Mouse (Mus musculus) hindbrain, embryonic 10.5 days (tissue): ENCODE results near the gene Gm10696. TPM values are rescaled to one million over a fixed set of nuclear protein-coding genes. Genes with fewer than 3 reads are reported as not detected.
"Not testable (repeated sequence)": the region's sequence is repeated elsewhere in the genome, so short reads cannot be mapped to it uniquely, and the experiment has no call there.

Source experiments
- DNase-seq: peaks from one replicate; pipeline ENCODE4 v3.0.0-alpha.2; 2017; ENCODE audit warnings: low spot score
- H3K27ac ChIP-seq: fragments of 300-500 bp; sonication (generic); 2 replicates; pipeline ENCODE4 v1.5.1; 2016; ENCODE audit warnings: mild to moderate bottlenecking, moderate library complexity
- H3K27me3 ChIP-seq: fragments of 300-500 bp; sonication (generic); 2 replicates; pipeline ENCODE4 v1.6.1; 2016; ENCODE audit warnings: mild to moderate bottlenecking; ENCODE audit not compliant: poor library complexity, insufficient read depth, severe bottlenecking
- H3K36me3 ChIP-seq: fragments of 300-500 bp; sonication (generic); 2 replicates; pipeline ENCODE4 v1.6.1; 2016; ENCODE audit warnings: mild to moderate bottlenecking, moderate library complexity
- H3K4me1 ChIP-seq: fragments of 300-500 bp; sonication (generic); replicated peaks from 2 replicates; pipeline ENCODE4 v1.6.1; 2016; ENCODE audit warnings: mild to moderate bottlenecking
- H3K4me3 ChIP-seq: fragments of 300-500 bp; sonication (generic); 2 replicates; pipeline ENCODE4 v1.5.1; 2016; ENCODE audit warnings: mild to moderate bottlenecking, moderate library complexity
- H3K9me3 ChIP-seq: fragments of 300-500 bp; sonication (generic); 2 replicates; pipeline ENCODE4 v1.6.1; 2016; ENCODE audit warnings: mild to moderate bottlenecking, moderate library complexity
- WGBS: fragments of 180-500 bp; shearing (Covaris S2); methylation state at CpG from one replicate; pipeline ENCODE4 v1.1.7; 2016; 5-methylcytosine and 5-hydroxymethylcytosine counted together
- polyA plus RNA-seq: library from polyadenylated mRNA; unstranded; fragments of >200 nt; fragmentation: Nextera tagmentation; extraction: Ambion mirVana; gene quantifications from 2 replicates; pipeline ENCODE4 v1.2.1, GENCODE M21; 2016

Gm10696 gene
- not detected in 2 replicates for polyA plus RNA-seq

GRCm38 (mm10) chr3:94178093-94178492 is at the start of gene Gm10696:
TSS of gene Gm10696 (minus strand) at chr3:94178193.
- not testable (repeated sequence) for DNase-seq, H3K4me3 ChIP-seq, H3K27me3 ChIP-seq, H3K36me3 ChIP-seq, H3K27ac ChIP-seq, H3K9me3 ChIP-seq, H3K4me1 ChIP-seq
- WGBS = 87% methylated on average over 1 of the region's 1 CpGs

GRCm38 (mm10) chr3:94196414-94196813 is 18.4 kb upstream of the Gm10696 start, which contains the start of gene Gm5286:
TSS of gene Gm5286 (plus strand) at chr3:94196714.
- not testable (repeated sequence) for H3K27ac ChIP-seq, H3K27me3 ChIP-seq, H3K36me3 ChIP-seq, H3K4me1 ChIP-seq, DNase-seq, H3K4me3 ChIP-seq, H3K9me3 ChIP-seq
- WGBS = 90% methylated on average over 3 of the region's 4 CpGs

- not testable (repeated sequence) for H3K27ac ChIP-seq, H3K36me3 ChIP-seq, H3K27me3 ChIP-seq
These were observed 10.6 kb downstream of the Gm10696 start for GRCm38 (mm10) chr3:94167351-94167750.

More at GRCm38 (mm10) chr3:94167351-94167750, 10.6 kb downstream of the Gm10696 start:
- not testable (repeated sequence) for DNase-seq, H3K4me1 ChIP-seq, H3K9me3 ChIP-seq, H3K4me3 ChIP-seq

Other genes starting within 250 kb of the Gm10696 start
- not detected in 2 replicates for gene Gm9117, start 234.7 kb downstream of the Gm10696 start, polyA plus RNA-seq
- not detected in 2 replicates for gene Tdpoz5, start 216.9 kb downstream of the Gm10696 start, polyA plus RNA-seq
- not detected in 2 replicates for gene Gm9125, start 123.3 kb downstream of the Gm10696 start, polyA plus RNA-seq
- not detected in 2 replicates for gene Gm10697, start 105.5 kb downstream of the Gm10696 start, polyA plus RNA-seq
- gene Gm5286, start 18.5 kb upstream of the Gm10696 start, polyA plus RNA-seq = not detected in 2 replicates
- not detected in 2 replicates for gene Gm4778, start 85.8 kb upstream of the Gm10696 start, polyA plus RNA-seq
- 8.6 and 9.8 TPM in 2 replicates for gene Them4, start 131.9 kb upstream of the Gm10696 start, polyA plus RNA-seq
- gene Them5, start 163.9 kb upstream of the Gm10696 start, polyA plus RNA-seq = not detected in 2 replicates
- gene C2cd4d, start 184.2 kb upstream of the Gm10696 start, polyA plus RNA-seq = 0.32 and 1.2 TPM in 2 replicates
- gene Rorc, start 194.6 kb upstream of the Gm10696 start, polyA plus RNA-seq = 0.13 and 0.30 TPM in 2 replicates
- gene Lingo4, start 220.3 kb upstream of the Gm10696 start, polyA plus RNA-seq = 0.66 and 1.2 TPM in 2 replicates
- gene Tdrkh, start 235.1 kb upstream of the Gm10696 start, polyA plus RNA-seq = 39.6 and 46.1 TPM in 2 replicates